Mouse (Mus musculus) spleen, embryonic (tissue): ENCODE measurements around the gene Saysd1.

Experiments
- CTCF ChIA-PET: fragments of 350-600 bp; sonication (Branson Sonifier 250); formaldehyde crosslinking; loops from one replicate; lab custom pipeline; 2022; lab: Charles Lee

Gene Saysd1

GRCm38 (mm10) chr14:20113189-20113961 lies 25.0 kb downstream of the Saysd1 start:
- CTCF ChIA-PET = interaction anchor here (0.7 to 2.2 kb wide), 5 partner anchors 20 to 1194 kb away, joined by 3 to 25 read pairs (median 3); no protein-coding TSS in a partner anchor

GRCm38 (mm10) chr14:20112218-20112617 lies 26.1 kb downstream of the Saysd1 start:
- CTCF ChIA-PET = interaction anchor here (0.5 to 0.7 kb wide), 3 partner anchors 11 to 1195 kb away, joined by 3 to 9 read pairs (median 3); no protein-coding TSS in a partner anchor

- CTCF ChIA-PET = no interaction called here
Measured at GRCm38 (mm10) chr14:20110945-20111344, 27.4 kb downstream of the Saysd1 start.

GRCm38 (mm10) chr14:20106271-20106670 lies 32.1 kb downstream of the Saysd1 start:
- CTCF ChIA-PET = no interaction called here

- CTCF ChIA-PET = no interaction called here
Measured at GRCm38 (mm10) chr14:20103207-20103606, 35.1 kb downstream of the Saysd1 start.

GRCm38 (mm10) chr14:20098061-20098460 lies 40.3 kb downstream of the Saysd1 start:
- CTCF ChIA-PET = no interaction called here

- CTCF ChIA-PET = no interaction called here
Measured at GRCm38 (mm10) chr14:20094942-20095341, 43.4 kb downstream of the Saysd1 start.

DNA sequence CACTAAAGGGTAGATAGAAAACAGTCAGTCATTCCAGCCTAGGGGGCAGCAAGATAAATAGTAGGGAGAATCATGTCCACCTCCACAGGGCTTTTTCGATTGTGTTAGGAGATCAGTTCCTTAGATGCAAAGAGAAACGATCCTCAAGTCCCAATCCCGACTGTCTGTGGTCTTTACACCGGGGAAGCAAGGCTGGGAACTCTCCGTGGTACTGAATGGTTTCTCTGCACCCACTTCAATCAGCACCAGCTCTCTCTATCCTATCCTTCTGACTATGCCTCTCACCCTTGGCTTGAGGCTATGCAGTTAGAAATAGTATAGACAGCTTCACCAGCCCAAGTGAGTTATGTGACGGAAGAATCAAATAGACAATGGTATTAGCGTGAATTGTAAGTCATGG lies 44.8 kb downstream of the Saysd1 start:
- CTCF ChIA-PET = no interaction called here

GRCm38 (mm10) chr14:20084335-20084734 lies 54.0 kb downstream of the Saysd1 start:
- CTCF ChIA-PET = interaction anchor here (0.6 to 1.5 kb wide), 4 partner anchors 23 to 175 kb away, joined by 3 to 15 read pairs (median 4); no protein-coding TSS in a partner anchor

- CTCF ChIA-PET = interaction anchor here (0.8 to 1.5 kb wide), 3 partner anchors 17 to 96 kb away, joined by 3 to 4 read pairs (median 3); no protein-coding TSS in a partner anchor
Measured at GRCm38 (mm10) chr14:20082536-20083325, 55.6 kb downstream of the Saysd1 start.

DNA sequence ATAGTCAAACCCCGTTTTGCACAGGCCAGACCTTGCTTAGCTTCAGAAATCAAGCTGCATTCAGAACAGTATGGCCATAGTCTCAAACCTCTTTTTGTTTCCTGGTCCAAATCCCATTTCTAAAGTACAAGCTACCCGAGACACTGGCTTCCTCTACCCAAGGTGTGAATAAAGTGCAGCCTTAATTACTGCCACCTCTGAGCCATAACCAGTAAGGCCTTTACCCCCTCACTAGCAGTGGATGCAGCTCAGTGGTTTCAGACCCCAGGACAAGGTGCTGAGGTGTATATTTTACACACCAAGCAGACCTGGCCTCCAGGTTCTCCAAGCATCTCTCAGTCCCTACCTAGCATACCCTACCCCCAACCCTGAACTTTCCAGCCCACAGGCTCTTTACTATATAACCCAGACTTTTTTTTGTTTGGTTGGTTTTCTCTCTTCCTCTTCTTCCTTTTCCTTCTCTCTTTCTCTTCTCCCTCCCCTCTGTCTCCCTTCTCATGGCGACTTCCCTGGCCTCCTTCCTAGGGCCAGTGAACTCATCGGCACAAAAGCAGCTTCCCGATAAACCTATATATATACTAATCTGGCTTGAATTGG lies 56.3 kb downstream of the Saysd1 start:
- CTCF ChIA-PET = interaction anchor here (1.2 kb wide), 1 partner anchor 96 kb away, joined by 3 read pairs; no protein-coding TSS in a partner anchor

DNA sequence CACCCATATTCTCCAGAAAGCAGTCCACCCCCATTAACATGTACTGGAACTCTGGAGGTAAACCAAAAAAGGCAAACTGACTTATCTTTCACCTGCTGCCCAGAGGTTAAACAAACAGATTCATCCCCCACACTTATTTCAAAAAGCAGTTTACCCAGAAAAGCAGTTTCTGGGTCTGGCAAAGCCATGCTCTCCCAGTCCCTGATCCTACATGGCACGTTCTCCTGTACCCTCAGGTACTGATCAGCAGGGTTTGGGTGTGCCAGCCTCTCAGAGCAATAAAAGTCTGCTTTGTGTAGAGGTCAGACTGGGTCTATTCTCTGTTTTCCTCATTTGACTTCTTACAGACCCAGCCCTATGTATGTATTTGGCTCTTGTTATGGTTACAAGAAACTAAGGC lies 57.2 kb downstream of the Saysd1 start:
- CTCF ChIA-PET = no interaction called here

DNA sequence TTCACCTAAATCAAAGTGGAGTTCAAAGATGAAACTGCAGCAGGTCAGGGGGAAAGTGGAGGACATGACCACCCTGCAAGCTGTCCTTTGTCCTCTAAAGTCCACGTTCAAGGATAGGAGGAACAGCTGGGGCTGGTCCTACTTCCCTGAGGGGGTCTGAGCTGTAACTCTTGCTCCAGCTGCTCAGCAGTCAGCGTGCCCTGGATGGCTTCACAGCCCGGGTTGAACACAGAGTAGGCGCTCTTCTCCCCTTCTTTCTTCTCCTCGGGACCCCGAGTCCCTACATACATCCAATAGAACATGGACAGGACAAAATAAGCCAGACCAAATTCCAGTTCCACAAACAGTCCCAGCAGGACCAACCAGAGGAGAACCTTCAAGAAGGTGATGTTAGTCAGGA lies 61.2 kb downstream of the Saysd1 start:
- CTCF ChIA-PET = no interaction called here

GRCm38 (mm10) chr14:20075544-20075943 lies 62.8 kb downstream of the Saysd1 start:
- CTCF ChIA-PET = no interaction called here

DNA sequence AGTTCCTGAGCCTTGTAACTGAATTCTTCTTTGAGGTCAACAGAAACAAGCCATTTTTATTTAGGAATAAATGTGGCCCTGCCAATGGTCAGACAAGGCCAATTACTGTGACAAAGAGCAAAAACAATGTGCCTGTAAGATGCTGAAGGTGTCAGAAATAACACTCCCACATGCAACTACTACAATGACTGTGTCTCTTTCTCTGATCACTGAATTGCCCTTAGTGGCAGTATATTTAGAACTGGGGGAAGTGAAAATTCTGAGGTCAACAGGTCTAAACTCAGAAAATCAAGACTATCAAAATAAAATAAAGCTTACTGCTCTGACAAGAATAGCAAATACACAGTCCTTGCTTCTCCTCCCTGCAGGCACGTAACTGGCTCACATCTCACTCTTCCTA lies 63.6 kb downstream of the Saysd1 start:
- CTCF ChIA-PET = no interaction called here

DNA sequence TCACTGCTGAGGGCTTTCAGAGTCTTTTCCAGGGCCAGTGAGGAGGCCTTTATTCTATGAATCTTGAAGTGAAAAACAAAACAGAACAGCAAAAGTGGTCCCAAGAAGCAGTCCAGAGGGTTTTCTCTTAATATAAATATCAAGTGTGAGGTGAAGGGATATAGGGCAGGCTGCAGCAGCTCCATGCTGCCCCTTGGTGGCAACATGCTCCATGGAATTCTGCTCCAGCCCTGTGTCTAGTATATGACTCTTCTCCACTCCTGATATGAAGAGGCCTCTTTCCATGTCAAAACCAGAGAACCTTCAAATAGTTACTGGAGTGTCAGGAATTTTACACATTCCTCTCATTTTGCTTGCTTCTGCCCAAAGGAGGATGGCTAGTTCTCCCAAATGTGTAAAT lies 67.7 kb downstream of the Saysd1 start:
- CTCF ChIA-PET = interaction anchor here (0.6 kb wide), 1 partner anchor 211 kb away, joined by 5 read pairs; no protein-coding TSS in a partner anchor

DNA sequence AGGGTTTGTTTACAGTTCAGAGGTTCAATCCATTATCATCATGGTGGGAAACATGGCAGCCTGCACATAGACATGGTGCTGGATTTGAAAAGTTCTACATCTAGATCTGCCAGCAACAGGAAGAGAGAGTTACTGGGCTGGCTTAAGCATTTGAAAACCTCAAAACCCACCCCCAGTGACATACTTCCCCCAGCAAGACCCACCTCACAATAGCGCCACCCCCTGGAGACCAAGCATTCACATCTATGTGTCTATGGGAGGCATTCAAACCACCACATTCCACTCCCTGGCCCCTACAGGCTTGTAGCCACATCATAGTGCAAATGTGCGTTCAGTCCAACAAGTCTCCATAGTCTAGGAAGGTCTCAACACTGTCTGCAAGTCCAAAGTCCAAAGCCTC lies 70.0 kb downstream of the Saysd1 start:
- CTCF ChIA-PET = interaction anchor here (0.9 kb wide), 1 partner anchor 359 kb away, joined by 4 read pairs; no protein-coding TSS in a partner anchor

- CTCF ChIA-PET = interaction anchor here (0.6 to 0.9 kb wide), 3 partner anchors 227 to 360 kb away, joined by 3 to 8 read pairs (median 4); no protein-coding TSS in a partner anchor
Measured at GRCm38 (mm10) chr14:20067293-20068074, 70.8 kb downstream of the Saysd1 start.

DNA sequence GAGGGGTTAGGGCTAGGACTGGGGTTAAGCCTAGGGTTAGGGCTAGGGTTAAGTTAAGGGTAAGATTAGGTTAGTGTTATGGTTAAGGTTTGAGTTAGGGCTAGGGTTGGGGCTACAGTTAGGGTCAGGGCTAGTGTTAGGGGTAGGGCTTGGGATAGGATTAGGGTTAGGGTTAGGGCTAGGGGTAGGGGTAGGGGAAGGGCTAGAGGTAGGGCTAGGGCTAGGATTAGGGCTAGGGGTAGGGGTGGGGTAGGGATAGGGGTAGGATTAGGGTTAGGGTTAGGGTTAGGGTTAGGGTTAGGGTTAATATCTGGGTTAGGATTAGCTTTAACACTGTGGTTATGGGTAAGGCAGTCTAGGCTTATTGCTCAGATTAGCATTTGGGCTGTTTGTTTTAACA lies 73.6 kb downstream of the Saysd1 start:
- CTCF ChIA-PET = interaction anchor here (0.6 kb wide), 1 partner anchor 184 kb away, joined by 4 read pairs; no protein-coding TSS in a partner anchor

DNA sequence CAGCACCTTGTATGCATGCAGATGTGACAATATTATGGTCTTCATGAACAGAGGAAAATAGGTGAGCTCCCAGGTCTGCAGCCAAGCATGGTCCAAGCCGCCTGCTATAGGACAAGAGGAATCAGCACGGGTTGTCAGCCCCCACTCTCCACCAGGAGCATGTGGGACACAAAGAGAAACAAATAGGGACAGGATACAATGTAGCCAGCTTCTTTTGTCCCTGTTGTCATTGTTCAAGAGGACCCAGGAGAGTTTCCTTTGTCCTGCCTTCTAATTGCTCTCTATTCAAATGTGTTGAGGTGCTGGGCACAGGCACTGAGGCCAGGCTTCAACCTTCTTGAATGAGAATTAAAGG lies 89.9 kb downstream of the Saysd1 start:
- CTCF ChIA-PET = no interaction called here
